Mouse (Mus musculus): ENCODE data around the gene Gusb. TPM values are rescaled to one million over a fixed set of nuclear protein-coding genes. Genes with fewer than 3 reads are reported as not detected.
A peak's percentile ranks its signal among the peaks of the same experiment; 100 is the strongest.
"Not testable (repeated sequence)": the region's sequence is repeated elsewhere in the genome, so short reads cannot be mapped to it uniquely, and the experiment has no call there.

Gusb gene
- polyA plus RNA-seq, 1 experiment from 2014 or later = 45.6 TPM

- no peaks in the 10 kb centered on the region for H3K36me3 ChIP-seq
- no peak overlapping the region for H3K4me3 ChIP-seq
- no peak overlapping the region for H3K27ac ChIP-seq
- H3K9ac ChIP-seq = no peak overlapping the region
- H3K27me3 ChIP-seq = no peaks in the 10 kb centered on the region
- ATAC-seq (ENCODE audit: insufficient number of reproducible peaks, low FRiP score, low TSS enrichment, low read depth) = no peak
- no peak overlapping the region for H3K4me2 ChIP-seq
- H3K4me1 ChIP-seq = no peaks in the 10 kb centered on the region
- 74% methylated on average over 4 of the region's 4 CpGs for WGBS
- no peaks in the 10 kb centered on the region for H3K9me3 ChIP-seq
These were observed 39.6 kb downstream of the Gusb start for GRCm38 (mm10) chr5:129963224-129963623.

GRCm38 (mm10) chr5:129955792-129956191 is 47.1 kb downstream of the Gusb start:
- H3K27me3 ChIP-seq = no peaks in the 10 kb centered on the region
- H3K27ac ChIP-seq = no peak overlapping the region
- no peaks in the 10 kb centered on the region for H3K9me3 ChIP-seq
- no peaks in the 10 kb centered on the region for H3K36me3 ChIP-seq
- no peak overlapping the region for H3K4me2 ChIP-seq
- WGBS = 73% methylated on average over 6 of the region's 6 CpGs
- no peak overlapping the region for H3K4me3 ChIP-seq
- no peak overlapping the region for H3K9ac ChIP-seq
- no peak for ATAC-seq (ENCODE audit: insufficient number of reproducible peaks, low FRiP score, low TSS enrichment, low read depth)
- no peaks in the 10 kb centered on the region for H3K4me1 ChIP-seq

- Histone ChIP-seq H3K4me3 (no peak overlapping the region), H3K9ac (no peak overlapping the region), H3K27me3 (no peaks in the 10 kb centered on the region), H3K9me3 (no peaks in the 10 kb centered on the region), H3K36me3 (no peaks in the 10 kb centered on the region), H3K27ac (no peak overlapping the region), H3K4me2 (no peak overlapping the region), H3K4me1 (no peaks in the 10 kb centered on the region)
- ATAC-seq (ENCODE audit: insufficient number of reproducible peaks, low FRiP score, low TSS enrichment, low read depth) = no peak
- 78% methylated on average over 5 of the region's 5 CpGs for WGBS
These were observed 48.2 kb downstream of the Gusb start for GRCm38 (mm10) chr5:129954473-129955254.

GRCm38 (mm10) chr5:129952143-129952542 is 50.7 kb downstream of the Gusb start:
- no peak for ATAC-seq (ENCODE audit: insufficient number of reproducible peaks, low FRiP score, low TSS enrichment, low read depth)
- Histone ChIP-seq H3K4me3 (no peak overlapping the region), H3K4me2 (no peak overlapping the region), H3K9me3 (no peaks in the 10 kb centered on the region), H3K9ac (no peak overlapping the region), H3K27me3 (no peaks in the 10 kb centered on the region), H3K36me3 (no peaks in the 10 kb centered on the region), H3K4me1 (no peaks in the 10 kb centered on the region), H3K27ac (no peak overlapping the region)
- WGBS = 95% methylated on average over 4 of the region's 4 CpGs

- no peak for ATAC-seq (ENCODE audit: insufficient number of reproducible peaks, low FRiP score, low TSS enrichment, low read depth)
- 87% methylated on average over 2 of the region's 2 CpGs for WGBS
- H3K4me1 ChIP-seq = peaks cover 5% of the 10 kb centered on the region; the same call in 1 of the 2 replicates
- H3K36me3 ChIP-seq = no peaks in the 10 kb centered on the region; the same call in 1 of the 2 replicates
- no peaks in the 10 kb centered on the region for H3K9me3 ChIP-seq
- H3K4me2 ChIP-seq = no peak overlapping the region
- H3K27me3 ChIP-seq = no peaks in the 10 kb centered on the region
- no peak overlapping the region for H3K27ac ChIP-seq
- no peak overlapping the region for H3K4me3 ChIP-seq
- no peak overlapping the region for H3K9ac ChIP-seq
These were observed 55.3 kb downstream of the Gusb start for GRCm38 (mm10) chr5:129947528-129948033.

- no peaks in the 10 kb centered on the region for H3K27me3 ChIP-seq
- H3K27ac ChIP-seq = no peak overlapping the region
- ATAC-seq (ENCODE audit: insufficient number of reproducible peaks, low FRiP score, low TSS enrichment, low read depth) = no peak
- no peak overlapping the region for H3K9ac ChIP-seq
- H3K4me1 ChIP-seq = peaks cover 5% of the 10 kb centered on the region; the same call in 1 of the 2 replicates
- H3K9me3 ChIP-seq = no peaks in the 10 kb centered on the region
- no peaks in the 10 kb centered on the region; the same call in 1 of the 2 replicates for H3K36me3 ChIP-seq
- H3K4me3 ChIP-seq = no peak overlapping the region
- 76% methylated on average over 1 of the region's 1 CpGs for WGBS
- no peak overlapping the region for H3K4me2 ChIP-seq
These were observed 59.4 kb downstream of the Gusb start for GRCm38 (mm10) chr5:129943402-129943801.

GRCm38 (mm10) chr5:129942073-129942939 is 60.5 kb downstream of the Gusb start:
- not testable (repeated sequence) for H3K36me3 ChIP-seq, H3K9me3 ChIP-seq, H3K27me3 ChIP-seq, H3K4me1 ChIP-seq
- ATAC-seq (ENCODE audit: insufficient number of reproducible peaks, low FRiP score, low TSS enrichment, low read depth) = peak; percentile 12
- Histone ChIP-seq H3K4me3 (peak overlapping the region; percentile 81), H3K9ac (peak overlapping the region; percentile 70), H3K27ac (peak overlapping the region; percentile 62), H3K4me2 (peak overlapping the region; percentile 70)
- WGBS = 1% methylated on average over 50 of the region's 82 CpGs

- no peaks in the 10 kb centered on the region for H3K9me3 ChIP-seq
- H3K27me3 ChIP-seq = no peaks in the 10 kb centered on the region
- peak; percentile 98 for ATAC-seq (ENCODE audit: insufficient number of reproducible peaks, low FRiP score, low TSS enrichment, low read depth)
- H3K4me1 ChIP-seq = peaks cover 5% of the 10 kb centered on the region; the same call in 1 of the 2 replicates
- under 1% methylated on average over 55 of the region's 59 CpGs for WGBS
- peak within 1 kb of the TSS; percentile 73 for H3K27ac ChIP-seq
- peak within 1 kb of the TSS; percentile 70 for H3K9ac ChIP-seq
- peak within 1 kb of the TSS; percentile 70 for H3K4me2 ChIP-seq
- H3K36me3 ChIP-seq = no peaks in the 10 kb centered on the region
- peak within 1 kb of the TSS; percentile 81 for H3K4me3 ChIP-seq
These were observed 61.3 kb downstream of the Gusb start, which contains the start of gene Vkorc1l1 for GRCm38 (mm10) chr5:129941495-129942045. TSS of gene Vkorc1l1 (plus strand) at chr5:129941970.

GRCm38 (mm10) chr5:129940736-129941494 is 61.9 kb downstream of the Gusb start:
- H3K36me3 ChIP-seq = no peaks in the 10 kb centered on the region
- H3K9me3 ChIP-seq = no peaks in the 10 kb centered on the region
- no peaks in the 10 kb centered on the region for H3K27me3 ChIP-seq
- H3K4me3 ChIP-seq = peak overlapping the region; percentile 81
- H3K27ac ChIP-seq = peak overlapping the region; percentile 73
- WGBS = 4% methylated on average over 9 of the region's 9 CpGs
- H3K4me1 ChIP-seq = peaks cover 5% of the 10 kb centered on the region; the same call in 1 of the 2 replicates
- 0 out of 2 replicates have a peak, but pooled peaks have one; percentile 0 for ATAC-seq (ENCODE audit: insufficient number of reproducible peaks, low FRiP score, low TSS enrichment, low read depth)
- no peak overlapping the region; the same call in 1 of the 2 replicates for H3K9ac ChIP-seq
- H3K4me2 ChIP-seq = peak overlapping the region; percentile 51

- Histone ChIP-seq H3K4me3 (no peak overlapping the region), H3K4me2 (no peak overlapping the region), H3K36me3 (no peaks in the 10 kb centered on the region), H3K27me3 (no peaks in the 10 kb centered on the region), H3K9me3 (no peaks in the 10 kb centered on the region), H3K9ac (no peak overlapping the region), H3K27ac (no peak overlapping the region), H3K4me1 (peaks cover 5% of the 10 kb centered on the region; the same call in 1 of the 2 replicates)
- ATAC-seq (ENCODE audit: insufficient number of reproducible peaks, low FRiP score, low TSS enrichment, low read depth) = no peak
- WGBS = 51% methylated on average over 2 of the region's 2 CpGs
These were observed 62.6 kb downstream of the Gusb start for GRCm38 (mm10) chr5:129940281-129940680.
